Mouse (Mus musculus) heart, adult 2 months (tissue): ENCODE measurements at regions not wholly inside any gene's neighbourhood (a gene's known extent, or its start where the extent isn't known, plus 50 kb on each side); places are given as distances from the start of the nearest gene placed in this dataset.

Experiments used
- DNase-seq, 2 experiments: peaks; one replicate each; pipeline ENCODE4 v3.0.0; 2021
- H3K27ac ChIP-seq: fragments of 200-600 bp; 2 replicates; pipeline ENCODE4 v1.8.1; 2022
- H3K27me3 ChIP-seq: fragments of 200-500 bp; 2 replicates; pipeline ENCODE4 v1.6.1; 2012; ENCODE audit warnings: mild to moderate bottlenecking, low read length, inconsistent platforms, mixed read lengths; ENCODE audit not compliant: control insufficient read depth, insufficient read depth
- H3K36me3 ChIP-seq: fragments of 200-500 bp; 2 replicates; pipeline ENCODE4 v1.6.1; 2012; ENCODE audit warnings: low read length, inconsistent platforms; ENCODE audit not compliant: control insufficient read depth, insufficient read depth
- H3K4me1 ChIP-seq: fragments of 200-500 bp; 2 replicates; pipeline ENCODE4 v1.6.1; 2011; ENCODE audit warnings: low read length; ENCODE audit not compliant: control insufficient read depth, insufficient read depth
- H3K4me3 ChIP-seq: fragments of 200-600 bp; 2 replicates; pipeline ENCODE4 v1.8.1; 2022
- H3K79me2 ChIP-seq: fragments of 200-500 bp; replicated peaks from 2 replicates; pipeline ENCODE4 v1.6.1; 2012; ENCODE audit warnings: mild to moderate bottlenecking, inconsistent platforms, low read length, moderate library complexity, mixed read lengths; ENCODE audit not compliant: control insufficient read depth, insufficient read depth
- H3K9ac ChIP-seq: fragments of 200-500 bp; 2 replicates; pipeline ENCODE4 v1.6.1; 2012; ENCODE audit warnings: low read depth, mild to moderate bottlenecking, control low read depth, inconsistent platforms, low read length, mixed read lengths
- CTCF ChIP-seq: fragments of 200-600 bp; IDR thresholded peaks from 2 replicates; pipeline ENCODE4 v1.8.1; 2022; ENCODE audit warnings: antibody characterized with exemption, mild to moderate bottlenecking, moderate library complexity
- EP300 ChIP-seq: fragments of 200-500 bp; IDR thresholded peaks from 2 replicates; pipeline ENCODE4 v1.6.1; 2011; ENCODE audit warnings: low read depth, low read length, control low read depth; ENCODE audit not compliant: insufficient read depth
- POLR2A ChIP-seq: fragments of 200-500 bp; IDR thresholded peaks from 2 replicates; pipeline ENCODE4 v1.6.1; 2011; ENCODE audit warnings: mild to moderate bottlenecking, low read depth, low read length, control low read depth; ENCODE audit not compliant: insufficient read depth
- WGBS: fragments of 180-500 bp; shearing (Covaris S2); methylation state at CpG from one replicate; pipeline ENCODE4 v1.1.7; 2018; 5-methylcytosine and 5-hydroxymethylcytosine counted together
- intact Hi-C: fragments of 180-260 bp; cut with DNase I; formaldehyde crosslinking; loops from one replicate; pipeline ENCODE4 v1.15.1; 2025

DNA sequence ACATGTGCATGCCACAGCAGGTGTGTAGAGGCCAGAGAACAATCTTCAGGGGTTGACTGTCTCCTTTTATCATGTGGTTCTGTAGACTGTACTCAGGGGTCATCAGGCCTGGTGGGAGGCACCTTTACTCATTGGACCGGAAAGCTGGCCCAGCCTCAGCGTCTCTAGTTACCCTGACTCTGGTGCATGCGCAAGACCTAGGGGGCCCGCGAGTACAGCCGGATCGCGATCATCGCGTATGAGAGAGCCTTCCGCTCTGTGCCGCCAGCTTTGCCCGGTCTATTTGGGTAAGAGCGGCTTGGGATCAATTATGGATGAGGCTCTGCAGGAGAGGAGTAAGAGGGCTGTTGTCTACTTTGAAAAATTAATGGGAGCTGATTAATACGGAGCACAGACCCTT lies 51.9 kb upstream of the Tox2 start:
- DNase-seq: no peak
- no peaks in the 10 kb centered on the region for H3K36me3 ChIP-seq
- H3K4me1 ChIP-seq: no peaks in the 10 kb centered on the region
- no peaks in the 10 kb centered on the region for H3K27me3 ChIP-seq
- no peak overlapping the region for H3K4me3 ChIP-seq
- no peak for TF ChIP-seq POLR2A
- TF ChIP-seq EP300: no peak
- no peak overlapping the region for H3K9ac ChIP-seq
- no peak overlapping the region for H3K27ac ChIP-seq
- WGBS: 80% methylated on average over 15 of the region's 15 CpGs
- no peaks in the 10 kb centered on the region for H3K79me2 ChIP-seq
- intact Hi-C loops: no loop called here

DNA sequence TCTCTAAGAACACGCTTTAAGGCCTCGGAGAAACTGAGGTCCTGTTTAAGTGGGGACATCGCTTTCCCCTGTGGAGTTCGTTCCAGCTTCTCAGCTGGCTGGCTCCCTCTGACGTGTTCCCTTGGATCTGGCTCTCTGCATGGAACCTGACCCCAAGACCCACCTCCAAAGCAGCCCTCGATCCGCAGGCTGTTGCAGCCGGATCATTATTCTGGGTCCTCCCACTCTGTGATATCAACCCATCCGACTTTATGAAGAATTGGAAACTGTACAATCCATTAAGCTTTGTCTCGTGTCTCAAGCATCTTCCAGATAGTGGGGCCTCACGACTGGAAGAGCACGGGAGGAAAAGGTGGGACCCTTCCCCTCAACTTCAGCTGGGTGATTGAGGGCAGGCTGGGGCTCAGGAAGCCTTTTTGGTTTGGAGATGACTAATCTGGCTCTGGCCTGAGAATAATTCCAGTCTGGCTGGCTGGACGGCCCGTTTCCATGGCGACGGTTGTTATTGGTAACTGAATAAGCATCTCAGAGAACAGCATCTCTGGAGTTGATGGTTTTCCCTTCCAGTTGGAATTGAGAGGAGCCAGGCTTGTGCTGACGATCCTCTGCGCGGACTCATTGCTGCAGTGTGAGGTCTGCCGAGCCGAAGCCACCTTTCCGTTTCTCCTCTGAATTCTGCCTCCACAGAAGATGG lies 50.4 kb upstream of the Tox2 start:
- DNase-seq: no peak
- Histone ChIP-seq H3K79me2 (no peaks in the 10 kb centered on the region), H3K4me1 (no peaks in the 10 kb centered on the region), H3K36me3 (no peaks in the 10 kb centered on the region), H3K4me3 (no peak overlapping the region), H3K27ac (no peak overlapping the region), H3K9ac (no peak overlapping the region), H3K27me3 (no peaks in the 10 kb centered on the region)
- TF ChIP-seq CTCF (no peak), EP300 (no peak), POLR2A (no peak)
- WGBS: 70% methylated on average over 22 of the region's 22 CpGs
- intact Hi-C loops: no loop called here
